Mouse (Mus musculus) CD4-positive, CD25-positive, alpha-beta regulatory T cell, adult 9 weeks (primary cell): ENCODE data around the gene Itch. TPM values are rescaled to one million over a fixed set of nuclear protein-coding genes. Genes with fewer than 3 reads are reported as not detected.

Source experiments
- polyA plus RNA-seq: library from polyadenylated mRNA; unstranded; fragments of 100-300 nt; shearing (Covaris generic); gene quantifications from one replicate; pipeline ENCODE4 v1.2.1, GENCODE M21; 2017

Itch gene
- polyA plus RNA-seq: 128 TPM

GRCm38 (mm10) chr2:155133011-155133976 lies at the start of gene Itch:
Itch (plus strand) TSS chr2:155133509.

GRCm38 (mm10) chr2:155236362-155236992 lies 103.2 kb downstream of the Itch start, which contains the start of gene Dynlrb1:
Dynlrb1 (plus strand) TSS chr2:155236533.

GRCm38 (mm10) chr2:155276195-155276594 lies 142.9 kb downstream of the Itch start, which contains the start of gene Map1lc3a:
Map1lc3a (plus strand) TSS chr2:155276297.

Other genes starting within 250 kb of the Itch start
- 54.6 TPM for gene Eif2s2, start 240.6 kb upstream of the Itch start, polyA plus RNA-seq
- not detected for gene Gm14226, start 115.2 kb upstream of the Itch start, polyA plus RNA-seq
- 28.7 TPM for gene Ahcy, start 59.0 kb upstream of the Itch start, polyA plus RNA-seq
- 342 TPM for gene Dynlrb1, start 103.0 kb downstream of the Itch start, polyA plus RNA-seq
- 2.2 TPM for gene Map1lc3a, start 142.8 kb downstream of the Itch start, polyA plus RNA-seq
- gene Pigu, start 223.9 kb downstream of the Itch start, polyA plus RNA-seq: 56.2 TPM
- 1.5 TPM for gene Trp53inp2, start 247.6 kb downstream of the Itch start, polyA plus RNA-seq